Mouse (Mus musculus) Muller cell, postnatal 12 days (primary cell): ENCODE data around the gene Pphln1.

Source experiments
- DNase-seq: peaks from one replicate; pipeline ENCODE4 v3.0.0-alpha.2; 2015; ENCODE audit errors: inconsistent ontology term

Pphln1 gene

DNA sequence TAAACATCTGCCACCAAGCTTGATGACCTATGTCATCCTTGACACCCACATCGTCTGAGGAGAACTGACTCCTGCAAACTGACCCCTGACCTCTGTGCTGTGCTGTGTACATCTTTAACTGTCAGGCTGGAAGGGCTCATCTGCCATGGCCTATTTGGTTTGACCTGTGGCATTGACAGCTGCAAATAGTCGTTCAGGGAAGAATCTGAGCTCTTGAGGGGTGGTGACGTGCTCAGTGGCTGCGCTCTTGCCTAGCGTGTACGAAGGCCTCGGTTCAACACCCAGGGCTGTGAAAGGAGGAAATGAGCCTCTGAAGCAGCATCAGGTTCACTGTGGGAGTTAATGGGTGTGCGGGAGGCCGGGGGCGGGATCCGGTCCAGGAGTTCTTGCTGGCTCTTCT lies 35.7 kb downstream of the Pphln1 start:
- DNase-seq, result no peak

DNA sequence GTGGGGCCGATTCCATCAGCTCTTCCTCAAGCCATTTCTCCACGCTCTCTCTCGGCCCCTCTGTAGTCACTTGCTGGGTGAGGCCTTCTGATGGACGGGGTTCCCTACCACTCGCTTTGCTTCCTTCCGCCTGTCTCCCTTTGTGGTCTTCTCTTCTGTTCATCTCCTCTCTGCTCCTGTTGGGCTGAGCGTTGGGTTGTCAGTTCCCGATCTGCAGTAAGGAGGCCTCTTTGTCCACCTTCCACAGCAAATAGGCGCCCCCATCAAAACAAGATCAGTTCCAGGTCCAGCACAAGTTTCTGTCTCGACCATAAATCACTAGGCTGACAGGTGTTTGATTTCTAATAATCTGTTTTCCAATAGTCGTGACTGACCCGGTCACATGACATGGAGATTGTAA lies 37.8 kb downstream of the Pphln1 start:
- no peak for DNase-seq

DNA sequence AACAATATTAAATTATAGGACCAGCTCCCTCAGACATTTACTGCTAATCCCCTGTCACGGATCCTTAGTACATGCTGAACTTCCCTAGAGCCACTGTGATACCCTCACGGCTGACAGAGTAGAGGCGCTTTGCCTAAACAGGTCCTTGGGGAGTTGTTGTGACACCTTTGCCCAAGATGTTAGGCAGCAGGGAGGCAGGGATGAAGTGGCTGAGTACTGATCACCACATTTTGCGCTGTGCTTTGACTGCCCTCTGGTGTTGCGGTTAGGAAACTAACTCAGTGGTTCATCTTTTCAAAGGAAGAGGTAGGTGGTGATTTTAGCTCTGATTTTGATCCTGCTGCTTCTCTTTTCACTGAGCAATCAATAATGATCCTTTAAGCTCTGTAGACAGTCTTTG lies 40.5 kb downstream of the Pphln1 start:
- peak; percentile 50 for DNase-seq

GRCm38 (mm10) chr15:93442271-93442670 lies 44.1 kb downstream of the Pphln1 start:
- DNase-seq, result no peak

DNA sequence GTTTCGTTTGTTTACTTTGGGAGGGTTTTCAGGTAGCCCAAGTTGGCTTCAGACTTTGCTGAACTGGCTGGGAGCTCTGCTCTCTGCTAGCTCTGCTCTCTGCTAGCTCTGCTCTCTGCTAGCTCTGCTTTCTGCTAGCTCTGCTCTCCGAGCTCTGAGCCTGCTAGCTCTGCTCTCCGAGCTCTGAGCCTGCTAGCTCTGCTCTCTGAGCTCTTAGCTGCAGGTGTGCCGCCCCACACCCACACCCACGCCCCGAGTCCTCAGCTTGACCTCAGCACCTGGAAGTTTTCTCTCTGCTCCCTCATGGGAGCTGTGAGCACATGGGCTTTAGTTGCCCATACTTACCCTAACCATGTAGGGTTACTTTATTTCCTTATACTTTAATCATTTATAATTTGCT lies 45.5 kb downstream of the Pphln1 start:
- DNase-seq, result no peak

DNA sequence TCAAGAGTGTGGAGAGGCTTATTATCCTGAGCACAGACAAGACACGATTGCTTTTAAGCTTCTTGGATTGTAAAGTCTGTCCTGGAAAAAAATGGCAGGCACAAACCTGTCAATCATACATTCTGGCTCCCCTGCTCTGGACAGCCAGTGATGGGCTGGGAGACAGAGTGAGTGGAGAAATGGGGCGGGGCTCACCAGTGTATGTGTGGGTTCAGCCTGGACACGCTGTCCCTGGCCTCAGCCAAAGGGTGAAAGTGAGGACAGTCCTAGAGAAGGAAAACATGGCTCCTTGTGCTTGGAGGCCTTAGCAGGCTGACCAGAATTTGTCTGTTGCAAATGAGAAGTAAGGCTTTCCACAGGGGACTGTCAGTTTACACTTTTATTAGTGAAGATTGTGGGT lies 50.7 kb downstream of the Pphln1 start:
- no peak for DNase-seq

DNA sequence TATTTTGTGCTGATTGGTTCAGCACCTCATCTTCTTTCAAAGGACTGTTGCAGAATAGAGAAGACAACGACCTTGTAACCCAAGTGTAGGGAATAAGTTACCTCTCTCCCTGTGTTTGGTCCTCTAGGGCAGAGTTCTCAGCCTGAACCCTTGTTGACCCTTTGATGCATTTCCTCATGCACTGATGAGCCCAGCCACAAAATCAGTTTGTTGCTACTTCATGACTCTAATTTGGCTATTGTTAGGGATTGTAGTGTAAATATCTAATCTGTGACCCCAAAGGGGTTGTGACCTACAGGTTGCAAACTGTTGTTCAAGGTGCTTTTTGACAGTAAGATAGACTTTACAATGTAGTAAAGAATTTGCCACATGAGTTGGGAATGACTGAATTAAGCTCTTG lies 55.1 kb downstream of the Pphln1 start:
- no peak for DNase-seq

DNA sequence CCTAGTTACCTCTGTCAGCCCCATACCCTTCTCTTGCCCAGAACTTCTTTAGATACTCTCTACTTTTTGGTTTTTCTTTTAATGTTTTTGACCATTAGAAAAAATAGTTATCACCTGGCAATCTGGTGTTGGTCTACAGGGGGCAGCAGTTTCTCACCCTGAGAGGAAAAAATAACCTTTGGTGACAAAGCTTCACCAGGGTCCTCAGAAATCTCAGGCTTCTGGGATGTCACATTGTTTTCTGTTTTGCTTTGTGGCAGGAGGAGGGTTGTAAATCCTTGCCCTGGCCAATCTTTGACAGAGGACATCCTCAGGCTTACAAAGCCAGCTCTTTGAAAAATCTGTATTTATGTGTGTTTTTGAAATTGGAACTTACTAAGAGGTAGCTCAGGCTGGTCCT lies 57.9 kb downstream of the Pphln1 start:
- DNase-seq, result no peak

GRCm38 (mm10) chr15:93459422-93459821 lies 61.3 kb downstream of the Pphln1 start:
- DNase-seq, result no peak

DNA sequence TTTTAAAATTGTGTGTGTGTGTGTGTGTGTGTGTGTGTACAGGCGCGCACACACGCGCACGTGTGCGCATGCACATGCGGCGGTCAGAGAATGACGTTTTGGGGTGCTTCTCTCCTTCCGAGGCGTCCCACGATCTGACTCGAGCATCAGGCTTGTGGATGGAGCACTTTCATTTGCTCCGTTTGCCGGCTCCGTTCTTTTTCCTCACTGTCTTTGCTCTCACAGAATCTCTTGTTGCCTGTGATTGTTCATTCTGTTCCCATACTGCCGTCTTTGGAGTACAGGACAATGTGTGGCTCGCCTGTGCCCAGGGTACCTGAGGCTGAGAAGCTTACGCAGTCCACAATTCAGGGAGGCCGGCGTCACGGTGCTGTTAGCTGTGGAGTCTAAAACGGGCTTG lies 62.9 kb downstream of the Pphln1 start:
- DNase-seq, result no peak

- DNase-seq, result peak; percentile 26
Measured at GRCm38 (mm10) chr15:93471651-93472050, 73.5 kb downstream of the Pphln1 start.

DNA sequence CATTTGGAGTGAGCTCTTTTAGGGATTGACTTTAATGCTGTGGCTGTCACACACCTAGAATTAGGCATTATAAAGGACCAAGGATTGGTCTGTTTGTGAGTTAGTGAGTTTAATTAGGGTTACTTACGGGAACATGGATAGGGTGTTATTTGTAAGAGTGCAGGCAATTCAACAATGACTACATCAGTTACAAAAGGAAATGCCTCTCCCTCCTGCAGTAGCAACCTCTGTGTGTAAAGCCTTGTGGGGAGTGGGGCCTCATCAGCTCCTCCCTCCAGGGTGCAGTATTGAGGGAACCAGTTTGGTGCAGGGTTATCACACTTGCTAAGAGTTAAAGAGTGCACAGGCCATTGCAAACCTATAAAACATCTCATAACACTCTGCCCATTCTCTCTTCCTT lies 73.9 kb downstream of the Pphln1 start:
- no peak for DNase-seq

DNA sequence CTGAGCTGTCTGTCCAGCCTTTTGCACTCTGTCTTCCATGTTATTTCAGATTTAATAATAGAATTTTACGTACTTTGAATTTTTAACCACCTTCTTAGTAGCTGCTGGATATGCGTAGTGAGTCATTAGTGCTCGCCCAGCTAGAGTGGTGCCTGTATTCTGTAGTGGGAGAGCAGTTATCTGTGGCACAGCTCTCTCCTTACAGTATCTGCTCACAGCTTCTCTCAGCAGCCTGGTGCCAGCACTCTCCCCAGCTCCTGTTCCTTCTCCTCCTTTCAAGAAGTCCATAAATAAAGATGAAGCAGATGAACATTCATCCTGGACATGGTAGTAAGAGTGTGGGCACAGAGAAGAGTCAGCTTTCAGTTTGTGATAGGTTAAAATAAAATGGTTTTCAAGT lies 76.1 kb downstream of the Pphln1 start:
- no peak for DNase-seq

DNA sequence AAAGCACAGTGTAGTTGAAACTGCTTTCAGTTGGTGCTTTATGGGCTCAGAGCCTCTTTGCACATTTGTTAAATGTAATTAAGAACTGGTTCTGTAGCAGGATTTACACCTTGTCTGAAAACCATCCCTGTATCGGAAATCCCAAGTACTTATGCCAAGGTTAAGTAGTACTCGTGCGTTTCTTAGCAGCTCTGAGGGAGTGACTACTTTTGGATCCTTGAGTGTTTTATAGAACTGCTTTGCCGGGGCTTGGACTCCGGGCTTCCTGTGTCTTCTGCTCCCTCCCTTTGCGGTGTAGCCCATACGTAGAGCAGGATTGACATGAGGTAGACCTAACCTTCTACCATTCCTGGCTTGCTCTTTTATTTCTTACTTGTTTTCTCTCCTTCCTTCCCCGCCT lies 77.5 kb downstream of the Pphln1 start:
- no peak for DNase-seq

GRCm38 (mm10) chr15:93477729-93478128 lies 79.6 kb downstream of the Pphln1 start:
- DNase-seq, result peak; percentile 38

DNA sequence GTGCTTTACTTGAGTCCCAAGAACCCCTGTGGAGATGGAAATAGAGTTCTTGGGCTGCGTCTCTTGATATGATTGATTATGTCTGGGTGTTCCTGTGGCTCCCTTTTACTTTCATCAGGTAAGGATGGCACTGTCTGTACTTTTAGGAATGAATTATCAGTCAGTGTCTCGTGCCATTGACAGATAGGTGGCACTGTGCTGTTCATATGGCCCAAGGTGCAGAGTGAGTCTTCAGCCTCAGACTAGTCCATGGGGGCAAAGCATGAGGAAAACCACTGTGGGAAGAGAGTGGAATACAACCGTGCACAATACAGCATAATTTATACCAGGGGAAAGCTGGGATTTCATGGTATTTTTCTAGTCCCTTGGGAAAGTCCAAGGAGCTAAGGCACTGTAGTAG lies 80.5 kb downstream of the Pphln1 start:
- DNase-seq, result no peak

GRCm38 (mm10) chr15:93479445-93479844 lies 81.3 kb downstream of the Pphln1 start:
- peak; percentile 80 for DNase-seq

- no peak for DNase-seq
Measured at GRCm38 (mm10) chr15:93481112-93481511, 83.0 kb downstream of the Pphln1 start.

GRCm38 (mm10) chr15:93484261-93484710 lies 86.1 kb downstream of the Pphln1 start:
- no peak for DNase-seq

DNA sequence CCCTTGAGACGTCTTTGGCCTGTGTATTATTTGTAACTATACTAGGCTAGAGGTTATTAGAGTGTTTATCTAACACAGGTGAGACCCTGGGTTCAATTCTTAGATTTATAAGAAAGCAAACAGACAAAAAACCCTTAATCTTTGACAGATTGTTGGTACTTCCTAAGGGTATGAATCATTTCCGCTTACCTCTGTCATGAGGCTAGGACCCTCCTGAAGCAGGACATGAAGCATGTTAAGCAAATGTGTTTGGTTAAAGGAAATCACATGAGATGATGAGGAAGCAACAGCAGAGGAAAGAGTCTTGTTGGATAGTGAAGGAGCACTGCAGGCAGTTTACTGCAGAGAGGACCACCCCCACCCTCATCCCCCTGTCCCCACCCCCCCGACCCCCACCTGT lies 87.1 kb downstream of the Pphln1 start:
- no peak for DNase-seq

- DNase-seq, result no peak
Measured at GRCm38 (mm10) chr15:93486066-93486465, 87.9 kb downstream of the Pphln1 start.

- no peak for DNase-seq
Measured at GRCm38 (mm10) chr15:93489597-93489996, 91.4 kb downstream of the Pphln1 start.

DNA sequence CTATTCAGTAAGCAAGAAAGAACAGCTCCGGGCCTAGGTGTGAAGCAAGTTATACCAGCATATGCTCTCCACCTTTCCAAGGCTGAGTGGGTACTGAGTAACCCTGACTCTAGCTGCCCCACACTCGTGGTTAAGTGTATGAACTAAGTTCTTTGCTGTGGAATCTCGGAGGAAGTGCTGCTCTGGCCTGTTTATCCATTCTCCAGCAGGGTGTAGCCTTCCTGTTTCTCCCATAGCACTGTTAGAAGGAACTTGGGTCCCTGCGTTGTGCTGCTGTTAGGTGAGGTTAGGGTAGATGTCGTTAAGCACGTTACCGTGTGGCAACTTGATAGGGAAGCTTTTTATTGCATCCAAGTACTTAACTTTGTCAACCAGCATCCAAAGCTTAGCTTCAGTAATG lies 96.5 kb downstream of the Pphln1 start:
- DNase-seq, result no peak

GRCm38 (mm10) chr15:93499866-93500265 lies 101.7 kb downstream of the Pphln1 start:
- no peak for DNase-seq

DNA sequence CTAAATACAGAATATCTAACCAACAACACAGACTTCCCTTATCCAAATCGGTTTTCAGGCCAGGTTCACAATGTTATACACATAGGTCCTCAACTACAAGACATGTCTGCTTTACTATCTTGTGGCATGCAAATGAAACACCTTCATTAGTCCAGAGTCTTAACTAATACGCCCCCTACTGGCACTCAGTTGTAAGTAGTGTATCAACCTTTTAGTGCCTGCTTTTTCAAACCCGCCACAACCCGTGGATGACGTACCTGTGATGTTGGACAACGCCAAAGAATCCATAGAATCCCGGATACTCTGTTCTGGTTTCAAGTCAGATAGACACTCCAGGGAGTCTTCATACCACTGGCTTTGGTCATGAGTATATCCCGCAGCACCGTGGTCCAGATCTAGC lies 104.6 kb downstream of the Pphln1 start:
- no peak for DNase-seq
